Mouse (Mus musculus) CD4-positive, CD25-positive, alpha-beta regulatory T cell, adult 4 months (primary cell): ENCODE measurements around the gene Tssk2. TPM values are rescaled to one million over a fixed set of nuclear protein-coding genes. Genes with fewer than 3 reads are reported as not detected.

Experiments
- ATAC-seq: one replicate; pipeline ENCODE4 v1.8.0; 2017
- polyA plus RNA-seq, 2 experiments: library from polyadenylated mRNA; unstranded; fragments of 100-300 nt; shearing (Covaris generic); gene quantifications; one replicate each; pipeline ENCODE4 v1.2.1; 2017

Tssk2 gene
- polyA plus RNA-seq, 2 experiments from 2014 or later: not detected

- peak; percentile 100 for ATAC-seq
Observed at GRCm38 (mm10) chr16:17911052-17911595, 12.7 kb downstream of the Tssk2 start, which contains the start of gene Ess2. TSS of gene Ess2 (minus strand) at chr16:17911348.

GRCm38 (mm10) chr16:17914307-17915249 lies 16.1 kb downstream of the Tssk2 start, which contains the start of gene Gsc2:
TSS of gene Gsc2 (minus strand) at chr16:17915059.
- ATAC-seq: no peak

- no peak for ATAC-seq
Observed at GRCm38 (mm10) chr16:17920586-17920985, 22.1 kb downstream of the Tssk2 start.

GRCm38 (mm10) chr16:17921325-17922162 lies 23.1 kb downstream of the Tssk2 start:
- peak; percentile 98 for ATAC-seq

- ATAC-seq: peak; percentile 1
Observed at GRCm38 (mm10) chr16:17922163-17922538, 23.7 kb downstream of the Tssk2 start.

- peak; percentile 21 for ATAC-seq
Observed at GRCm38 (mm10) chr16:17927351-17928082, 29.1 kb downstream of the Tssk2 start.

- peak; percentile 21 for ATAC-seq
Observed at GRCm38 (mm10) chr16:17928087-17928580, 29.7 kb downstream of the Tssk2 start, which contains the start of gene Slc25a1. TSS of gene Slc25a1 (minus strand) at chr16:17928219.

GRCm38 (mm10) chr16:17928627-17929104 lies 30.2 kb downstream of the Tssk2 start:
- peak; percentile 94 for ATAC-seq

- no peak for ATAC-seq
Observed at GRCm38 (mm10) chr16:17929211-17929610, 30.8 kb downstream of the Tssk2 start.

GRCm38 (mm10) chr16:17929631-17930030 lies 31.2 kb downstream of the Tssk2 start:
- no peak for ATAC-seq

- no peak for ATAC-seq
Observed at GRCm38 (mm10) chr16:17931906-17932460, 33.5 kb downstream of the Tssk2 start.

- ATAC-seq: no peak
Observed at GRCm38 (mm10) chr16:17933594-17934444, 35.4 kb downstream of the Tssk2 start.

- ATAC-seq: peak; percentile 59
Observed at GRCm38 (mm10) chr16:17934445-17934910, 36.0 kb downstream of the Tssk2 start.

GRCm38 (mm10) chr16:17936776-17937175 lies 38.3 kb downstream of the Tssk2 start:
- ATAC-seq: no peak

- no peak for ATAC-seq
Observed at GRCm38 (mm10) chr16:17938187-17938586, 39.8 kb downstream of the Tssk2 start.

- peak; percentile 95 for ATAC-seq
Observed at GRCm38 (mm10) chr16:17938821-17939220, 40.4 kb downstream of the Tssk2 start.

- ATAC-seq: peak; percentile 12
Observed at GRCm38 (mm10) chr16:17939255-17939751, 40.9 kb downstream of the Tssk2 start.

GRCm38 (mm10) chr16:17943466-17943865 lies 45.0 kb downstream of the Tssk2 start:
- ATAC-seq: no peak

- no peak for ATAC-seq
Observed at GRCm38 (mm10) chr16:17945081-17945831, 46.8 kb downstream of the Tssk2 start.
